Mouse (Mus musculus) T-helper 2 cell (primary cell): ENCODE results near the gene Tdrd12.
"Not testable (repeated sequence)": the region's sequence is repeated elsewhere in the genome, so short reads cannot be mapped to it uniquely, and the experiment has no call there.

ENCODE experiments used
- in situ Hi-C: fragments of 300-600 bp; cut with MboI, MseI; formaldehyde crosslinking; loops from one replicate; pipeline ENCODE4 v1.15.1; 2025; ENCODE audit warnings: high pct_unique_total_duplicates

Gene Tdrd12

DNA sequence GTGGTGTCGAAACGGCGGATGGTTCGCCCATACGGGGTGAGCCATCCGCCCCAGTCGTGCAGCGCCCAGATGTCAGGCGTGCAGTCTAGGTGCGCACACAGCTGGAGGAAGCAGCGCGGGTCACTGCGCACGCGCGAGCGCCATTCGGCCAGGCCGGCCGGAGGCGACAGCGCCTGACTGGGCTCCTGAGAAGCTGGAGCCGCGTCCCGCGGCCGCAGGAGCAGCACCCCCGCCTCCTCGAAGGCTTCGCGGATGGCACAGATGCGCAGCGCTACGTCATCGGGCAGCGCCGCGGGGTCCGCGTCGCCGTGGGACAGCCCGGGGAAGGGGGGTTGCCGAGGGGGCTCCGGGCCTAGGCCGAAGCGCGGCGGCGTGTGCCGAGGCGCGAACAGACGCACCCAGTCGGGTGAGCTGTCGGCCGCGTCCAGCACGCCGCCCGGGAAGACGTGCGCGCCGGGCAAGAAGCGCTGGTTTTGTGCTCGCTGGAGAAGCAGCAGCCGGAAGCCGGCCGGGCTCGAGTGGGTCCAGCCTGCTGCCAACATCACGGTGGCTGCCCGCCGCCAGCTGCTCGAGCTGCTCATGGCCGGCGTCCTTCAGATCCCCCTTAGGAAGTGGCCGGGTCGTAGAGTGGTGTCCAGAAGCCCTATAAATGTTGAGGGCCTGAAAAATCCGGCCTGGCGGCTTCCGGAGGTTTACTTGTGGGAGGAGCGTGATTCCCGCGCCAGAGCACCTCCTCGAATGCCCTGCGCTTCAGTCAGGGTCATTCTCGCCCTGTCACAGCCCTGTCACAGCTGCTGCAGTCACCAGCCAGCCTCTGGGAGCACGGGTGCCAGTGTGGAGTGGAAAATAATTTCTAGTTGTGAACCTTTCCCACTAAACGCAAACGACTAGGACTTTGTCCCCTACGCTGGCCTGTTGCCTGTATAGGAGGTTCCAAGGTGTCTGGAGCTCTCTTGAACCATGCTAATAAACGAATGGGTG is 18.0 kb upstream of the Tdrd12 start:
- in situ Hi-C loops, result no loop called here

DNA sequence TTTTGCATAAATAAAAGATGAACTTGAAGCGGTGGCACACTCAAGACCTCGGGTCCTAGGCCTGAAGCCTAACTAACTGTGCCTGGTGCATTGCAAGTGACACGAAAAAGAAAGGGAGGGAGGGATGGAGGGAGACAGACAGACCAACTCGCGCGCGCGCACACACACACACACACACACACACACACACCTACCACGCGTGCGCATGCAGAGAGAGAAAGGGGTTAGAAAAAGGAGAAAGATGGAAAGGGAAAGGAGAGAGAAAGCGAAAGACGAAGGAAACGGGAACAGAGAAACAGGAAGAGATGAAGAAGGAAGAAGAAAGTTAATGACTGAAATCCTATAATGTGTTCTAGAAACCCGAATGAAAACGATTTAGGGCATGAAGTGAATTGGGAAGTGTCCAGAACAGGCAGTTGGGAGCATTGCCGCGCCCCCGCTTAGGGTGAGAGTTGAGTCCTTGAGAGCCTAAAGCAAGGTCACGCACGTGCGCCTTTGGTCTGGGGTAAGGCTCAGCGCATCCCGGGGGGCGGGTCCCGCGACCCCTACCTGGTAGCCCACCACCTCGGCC is 17.1 kb upstream of the Tdrd12 start:
- in situ Hi-C loops, result no loop called here

DNA sequence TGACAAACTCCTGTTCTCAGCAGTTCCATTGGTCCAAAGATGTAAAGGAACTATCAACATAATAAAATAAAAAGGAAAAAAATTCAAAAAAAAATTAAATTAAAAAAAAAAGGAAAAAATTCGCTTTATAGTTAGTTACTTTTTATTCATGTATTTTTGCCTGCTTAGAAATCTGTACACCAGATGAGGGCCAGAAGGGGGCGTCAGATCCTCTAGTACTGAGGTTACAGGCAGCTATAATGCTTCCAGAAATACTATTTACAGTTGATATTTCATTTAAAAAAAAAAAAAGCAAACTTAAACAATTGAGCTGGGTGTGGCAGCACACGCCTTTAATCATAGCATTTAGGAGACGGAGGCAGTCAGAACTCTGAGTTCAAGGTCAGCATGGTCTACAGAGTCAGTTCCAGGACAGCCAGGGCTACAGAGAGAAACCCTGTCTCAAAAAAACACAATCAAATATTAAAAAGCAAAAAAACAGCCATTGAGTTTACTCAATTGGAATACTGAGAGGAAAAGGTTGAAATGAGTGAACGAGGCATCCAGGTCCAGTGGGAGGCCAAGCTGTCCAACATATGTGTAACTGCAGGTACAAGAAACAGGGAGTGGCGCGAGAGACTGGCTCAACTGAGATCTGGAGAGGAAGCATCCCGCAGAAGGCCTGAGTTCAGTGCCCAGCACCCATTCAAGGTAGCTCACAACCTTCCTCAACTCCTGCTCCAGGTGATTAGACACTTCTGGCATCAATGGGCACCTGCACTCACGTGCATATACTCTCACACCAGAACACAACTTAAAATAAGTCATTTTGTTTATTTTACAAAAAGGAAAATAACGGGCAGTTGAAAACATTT is 16.4 kb upstream of the Tdrd12 start:
- in situ Hi-C loops, result no loop called here

DNA sequence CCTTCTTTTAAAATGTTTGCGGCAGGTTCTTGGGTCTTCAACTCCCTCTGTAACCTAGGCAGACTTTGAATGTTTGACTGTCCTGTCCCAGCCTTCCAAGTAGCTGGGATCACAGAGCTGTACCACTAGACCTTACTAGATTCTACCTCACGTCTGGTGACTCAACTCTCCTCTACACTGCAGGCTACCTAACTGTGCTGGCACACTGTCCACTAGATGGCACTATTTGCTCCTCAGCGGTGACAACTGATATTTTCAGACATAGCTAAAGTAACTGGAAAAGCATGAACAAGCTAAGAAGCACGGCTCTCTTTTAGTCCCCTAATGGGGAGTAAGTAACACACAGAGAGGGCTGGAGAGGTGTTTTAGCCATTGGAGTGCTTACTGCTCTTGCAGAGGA is 8.3 kb upstream of the Tdrd12 start:
- in situ Hi-C loops, result no loop called here

DNA sequence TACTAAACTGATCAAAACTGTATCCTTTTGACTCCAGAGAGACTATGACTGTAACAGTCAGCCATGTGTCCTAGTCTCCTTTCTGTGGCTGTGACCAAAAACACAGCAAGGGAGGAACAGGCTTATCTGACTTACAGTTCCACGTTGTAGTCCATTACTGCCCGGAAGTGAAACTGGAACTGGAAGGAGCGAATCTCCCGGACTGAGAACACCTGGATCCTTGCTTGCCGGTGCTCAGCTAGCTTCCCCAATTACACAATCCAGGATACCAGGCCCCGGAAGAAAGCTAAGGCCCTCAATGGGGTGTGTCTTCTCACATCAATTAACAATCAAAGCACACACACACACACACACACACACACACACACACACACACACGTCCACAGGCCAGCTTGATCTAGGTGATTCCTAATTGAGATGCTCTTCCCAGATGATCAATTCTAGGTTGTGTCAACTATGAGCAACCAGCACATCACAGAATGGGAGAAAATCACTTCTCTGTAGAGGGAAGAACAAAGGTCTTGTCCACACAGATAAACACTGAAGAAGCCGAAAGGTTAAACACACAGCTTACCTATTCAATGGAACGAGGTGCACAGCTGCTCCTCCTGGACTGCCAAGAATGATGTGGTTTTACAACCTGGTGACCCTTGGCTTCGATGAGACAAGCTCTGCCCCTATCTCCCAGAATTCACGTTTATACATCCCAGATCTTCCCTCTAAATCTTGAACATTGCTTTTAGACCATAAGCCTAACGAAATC is 1.6 kb downstream of the Tdrd12 start:
- in situ Hi-C loops, result no loop called here

DNA sequence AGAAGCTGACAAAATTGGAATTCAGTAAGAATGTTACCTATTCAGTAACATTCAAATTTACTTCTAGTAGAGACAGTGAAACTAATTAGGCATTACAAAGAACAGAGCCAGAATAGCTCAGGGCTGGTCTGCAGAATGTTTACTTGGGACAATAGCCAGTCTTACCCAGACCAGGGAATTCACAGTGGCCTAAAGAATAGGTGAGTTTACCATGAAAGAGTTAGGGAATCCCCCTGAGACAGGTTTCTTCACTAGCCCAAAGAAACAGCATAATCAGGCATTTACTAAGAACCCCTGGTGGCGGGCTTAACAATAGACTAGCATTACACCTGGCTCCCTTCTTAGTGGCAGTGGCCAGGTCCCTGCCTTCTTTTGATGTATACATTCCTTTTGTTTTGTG is 7.0 kb downstream of the Tdrd12 start:
- in situ Hi-C loops, result not testable (repeated sequence)

DNA sequence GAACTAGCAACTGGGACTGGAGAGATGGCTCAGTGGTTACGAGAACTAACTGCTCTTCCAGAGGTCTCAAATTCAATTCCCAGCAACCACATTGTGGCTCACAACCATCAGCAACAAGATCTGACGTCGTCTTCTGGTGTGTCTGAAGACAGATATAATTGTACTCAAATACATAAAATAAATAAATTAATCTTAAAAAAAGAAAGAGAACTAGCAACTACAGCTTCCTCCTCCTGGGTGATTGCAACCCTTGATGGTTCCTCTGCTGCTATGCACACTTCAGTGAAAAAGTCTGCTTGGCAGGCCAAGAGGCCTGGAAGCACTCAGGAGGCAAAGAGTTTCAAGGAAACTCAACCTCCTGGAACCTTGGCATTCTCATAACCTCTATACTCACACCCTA is 7.5 kb downstream of the Tdrd12 start:
- in situ Hi-C loops, result no loop called here

DNA sequence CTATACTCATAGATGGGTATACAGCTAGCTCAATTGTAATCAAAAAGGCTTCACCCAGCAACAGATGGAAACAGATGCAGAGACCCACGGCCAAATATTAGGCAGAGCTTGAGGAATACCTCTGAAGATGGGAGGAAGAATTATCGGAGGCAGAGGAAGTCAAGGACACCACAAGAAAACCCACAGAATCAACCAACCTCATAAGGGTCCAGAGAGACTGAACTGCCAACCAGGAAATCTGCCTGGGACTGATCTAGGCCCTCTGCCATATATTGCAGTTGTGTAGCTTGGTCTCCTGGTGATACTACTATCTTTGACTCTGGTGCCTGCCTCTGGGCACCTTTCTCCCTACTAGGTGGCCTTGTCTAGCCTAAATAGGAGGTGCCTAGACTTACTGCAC is 10.8 kb downstream of the Tdrd12 start:
- in situ Hi-C loops, result no loop called here

DNA sequence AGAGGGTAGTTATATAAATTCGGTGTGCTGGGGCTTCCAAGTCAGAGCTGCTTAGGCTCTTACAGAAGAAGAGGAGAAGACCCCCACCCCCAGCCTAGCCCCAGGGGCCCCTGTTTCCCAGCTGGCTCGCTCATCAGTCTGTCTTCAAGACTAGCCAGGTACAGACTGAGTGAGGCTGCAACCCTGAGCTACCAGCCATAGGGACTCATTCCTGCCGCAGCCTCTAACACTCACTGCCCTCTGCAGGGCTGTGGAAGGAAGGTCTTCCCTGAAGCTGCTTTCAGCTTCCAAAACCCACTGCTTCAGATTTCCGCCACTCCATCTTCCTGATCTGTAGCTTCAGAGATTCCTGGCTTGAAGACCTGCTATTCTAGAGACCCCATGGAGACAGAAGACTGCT is 35.5 kb downstream of the Tdrd12 start:
- in situ Hi-C loops, result no loop called here

DNA sequence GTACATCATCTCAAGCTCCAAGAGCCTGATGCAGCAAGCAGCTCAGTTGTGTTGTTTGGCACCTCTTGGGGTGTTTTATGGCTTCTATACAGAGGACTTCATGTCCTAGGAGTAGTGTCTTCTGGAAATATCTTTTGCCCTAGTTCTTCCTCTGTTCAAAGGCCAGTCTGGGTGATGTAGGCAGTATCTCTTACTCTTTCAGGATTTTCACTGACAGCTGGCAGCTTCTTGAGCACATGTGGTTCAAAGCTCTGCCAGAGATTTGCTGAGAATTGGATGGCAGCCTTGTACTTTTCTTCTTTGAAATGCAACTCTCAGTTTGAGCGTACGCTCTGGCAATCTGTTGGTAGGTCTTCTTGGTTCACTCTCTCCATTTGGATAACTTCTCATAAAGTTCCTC is 40.0 kb downstream of the Tdrd12 start:
- in situ Hi-C loops, result no loop called here

DNA sequence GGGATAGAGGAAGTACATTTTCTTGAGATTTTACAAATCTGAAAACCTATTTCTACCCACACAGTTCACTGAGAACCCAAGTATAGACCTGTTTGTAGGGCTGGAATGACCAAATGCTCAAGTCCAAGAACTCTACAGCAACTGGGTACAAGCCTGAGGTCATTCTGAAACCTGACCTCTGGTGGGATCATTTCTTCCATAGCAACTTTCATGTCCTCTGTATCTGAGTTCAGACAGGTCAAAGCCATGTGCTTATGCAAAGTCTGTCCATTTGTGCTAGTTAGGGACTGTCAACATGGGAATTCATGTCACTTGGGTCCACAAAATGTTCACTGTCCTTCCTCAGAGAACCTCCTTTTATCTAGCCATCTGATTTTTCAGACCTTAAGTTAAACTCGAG is 46.5 kb downstream of the Tdrd12 start:
- in situ Hi-C loops, result no loop called here

DNA sequence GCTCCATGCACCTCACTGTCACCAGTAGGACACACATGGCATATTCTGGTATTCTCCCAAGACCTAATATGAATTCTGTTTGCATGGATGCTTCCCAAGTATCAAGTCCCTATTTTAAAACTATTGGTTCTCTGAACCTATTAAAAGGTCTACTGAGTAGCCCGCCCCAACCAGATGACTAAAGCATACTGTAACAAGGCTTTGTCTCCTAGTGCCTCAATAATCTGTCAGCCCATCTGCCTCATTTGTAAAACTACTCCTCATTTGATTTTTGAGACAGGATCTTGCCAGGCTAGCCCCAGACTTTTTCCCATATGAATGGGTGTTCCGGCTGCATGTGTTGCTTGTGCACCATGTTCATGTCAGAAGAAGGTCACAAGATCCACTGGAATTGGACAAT is 47.4 kb downstream of the Tdrd12 start:
- in situ Hi-C loops, result no loop called here

DNA sequence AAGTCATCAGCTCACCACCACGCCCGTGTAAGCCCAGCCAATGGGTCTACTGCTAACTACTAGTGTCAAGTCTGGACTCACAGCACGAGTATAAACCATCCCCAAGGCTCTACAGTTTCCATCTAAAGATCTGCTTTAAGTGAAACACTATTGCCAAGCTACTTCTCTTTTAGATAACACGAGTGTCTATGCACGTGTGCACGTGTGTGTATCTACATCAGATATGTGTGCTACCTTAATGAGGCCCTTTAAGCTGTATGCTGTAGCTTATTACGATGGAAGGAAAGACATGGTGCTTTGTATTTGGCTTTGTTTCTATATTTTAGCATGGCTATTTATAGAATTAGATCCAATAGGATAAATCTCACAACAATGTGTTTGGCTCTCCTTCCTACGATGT is 51.0 kb downstream of the Tdrd12 start:
- in situ Hi-C loops, result no loop called here

DNA sequence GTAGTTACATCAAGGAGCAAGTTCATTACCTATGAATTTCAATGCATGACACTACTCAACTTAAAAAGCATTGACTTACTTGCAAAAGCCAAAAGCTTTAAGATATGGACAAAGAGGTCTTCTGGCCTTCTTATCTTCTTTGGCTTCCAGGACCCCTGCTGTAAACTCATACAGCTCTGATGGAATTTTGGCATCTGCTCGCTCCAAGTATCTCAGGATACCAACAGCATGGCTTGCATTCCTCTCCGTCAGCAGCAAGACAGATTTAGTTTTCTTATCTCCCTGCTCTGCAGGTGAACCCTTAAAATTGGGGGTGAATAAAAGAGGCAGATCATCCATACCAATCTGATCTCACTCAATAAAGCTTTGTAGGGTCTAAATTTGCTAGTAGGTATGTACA is 52.4 kb downstream of the Tdrd12 start:
- in situ Hi-C loops, result no loop called here

DNA sequence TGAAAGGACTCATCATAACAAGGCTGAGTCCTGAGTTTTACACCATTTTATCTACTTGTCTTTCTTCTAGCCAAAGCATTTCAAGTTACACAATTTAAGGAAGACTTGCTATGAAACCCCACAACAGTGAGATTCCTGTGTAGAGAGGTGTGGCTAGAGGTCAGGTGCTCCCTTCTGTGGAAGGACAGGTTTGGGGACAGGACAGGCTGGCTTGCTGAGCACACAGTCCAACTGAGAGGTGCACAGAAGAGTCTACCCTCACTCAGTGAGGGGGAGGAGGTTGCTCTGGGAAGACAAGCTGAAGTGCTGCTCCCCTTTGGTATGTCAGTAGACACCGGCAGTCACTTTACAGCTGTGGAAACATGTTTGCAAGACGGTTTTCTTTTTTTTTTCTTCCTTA is 61.1 kb downstream of the Tdrd12 start:
- in situ Hi-C loops, result loop anchor here (5.0 kb wide), 1 partner anchor 36 kb away; no protein-coding TSS in a partner anchor

DNA sequence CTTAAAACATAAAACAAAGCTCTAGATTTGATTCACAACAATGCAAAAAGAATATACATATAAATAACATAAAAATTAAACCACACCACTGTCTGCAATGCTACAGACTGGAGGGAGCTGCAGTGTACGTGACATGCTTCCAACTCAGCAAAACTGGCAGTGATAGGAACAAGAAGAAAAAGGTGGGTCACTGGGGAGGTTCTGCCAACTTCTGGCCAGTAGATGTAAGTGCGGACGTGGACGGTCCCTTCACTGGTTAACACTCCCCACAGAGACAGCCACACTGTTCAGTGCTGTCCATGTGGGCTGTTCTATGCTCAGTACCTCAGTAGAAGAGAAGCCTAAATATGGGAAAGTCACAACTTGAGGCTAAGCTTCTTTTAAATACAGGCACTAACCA is 66.8 kb downstream of the Tdrd12 start:
- in situ Hi-C loops, result no loop called here

DNA sequence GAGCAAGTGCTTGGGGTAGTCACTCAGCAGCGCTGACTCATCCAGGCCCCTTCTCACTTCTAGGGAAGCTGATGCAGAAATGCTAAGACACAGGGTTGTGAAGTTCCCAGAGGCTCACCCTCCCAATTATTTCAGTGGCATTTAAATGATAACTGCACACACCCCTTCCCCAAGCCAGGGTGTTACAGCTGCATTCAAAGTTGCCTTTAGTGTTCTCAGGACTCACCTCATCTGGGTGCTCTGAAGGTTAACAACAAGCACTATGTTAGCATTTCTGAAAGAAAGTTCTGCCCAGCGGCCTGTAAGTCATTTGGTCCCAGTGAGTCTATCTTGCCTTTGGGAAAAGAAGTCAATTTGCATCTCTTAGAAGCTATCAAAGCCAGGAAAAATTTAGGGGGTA is 69.7 kb downstream of the Tdrd12 start:
- in situ Hi-C loops, result no loop called here

DNA sequence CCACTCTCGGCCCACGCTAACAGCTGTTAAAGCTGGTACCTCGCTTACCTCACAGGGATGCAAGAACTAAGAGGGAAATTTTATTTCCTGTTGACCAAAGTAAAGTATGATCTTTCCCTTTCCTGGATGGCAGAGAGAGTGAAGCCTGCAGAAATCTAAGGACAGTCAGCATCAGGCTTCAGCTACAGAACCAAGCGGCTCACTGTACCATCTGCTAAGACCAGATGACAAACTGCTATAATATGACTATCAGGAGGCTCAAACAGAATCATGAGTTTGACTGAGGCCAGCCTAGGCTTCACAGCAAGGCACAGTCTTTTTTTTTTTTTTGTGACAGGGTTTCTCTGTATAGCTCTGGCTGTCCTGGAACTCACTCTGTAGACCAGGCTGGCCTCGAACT is 72.5 kb downstream of the Tdrd12 start:
- in situ Hi-C loops, result no loop called here

DNA sequence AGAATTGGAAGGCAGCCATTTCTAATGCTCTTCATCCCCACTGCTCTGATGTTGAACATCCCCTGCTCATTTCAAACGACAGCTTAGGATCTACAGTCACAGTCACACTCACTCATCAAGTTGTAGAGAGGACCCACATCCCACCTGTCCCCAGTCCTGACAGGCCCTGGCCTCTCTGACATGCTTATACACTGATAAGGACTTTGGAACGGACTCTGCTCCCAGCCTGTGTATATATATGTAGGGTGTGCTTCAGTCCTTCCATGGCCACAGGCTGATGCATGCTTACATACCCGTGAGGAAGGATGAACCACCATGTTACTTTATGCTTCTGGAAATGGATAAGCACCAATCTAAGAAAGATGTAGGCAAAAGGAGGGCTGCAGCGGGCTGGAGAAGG is 76.6 kb downstream of the Tdrd12 start:
- in situ Hi-C loops, result no loop called here

DNA sequence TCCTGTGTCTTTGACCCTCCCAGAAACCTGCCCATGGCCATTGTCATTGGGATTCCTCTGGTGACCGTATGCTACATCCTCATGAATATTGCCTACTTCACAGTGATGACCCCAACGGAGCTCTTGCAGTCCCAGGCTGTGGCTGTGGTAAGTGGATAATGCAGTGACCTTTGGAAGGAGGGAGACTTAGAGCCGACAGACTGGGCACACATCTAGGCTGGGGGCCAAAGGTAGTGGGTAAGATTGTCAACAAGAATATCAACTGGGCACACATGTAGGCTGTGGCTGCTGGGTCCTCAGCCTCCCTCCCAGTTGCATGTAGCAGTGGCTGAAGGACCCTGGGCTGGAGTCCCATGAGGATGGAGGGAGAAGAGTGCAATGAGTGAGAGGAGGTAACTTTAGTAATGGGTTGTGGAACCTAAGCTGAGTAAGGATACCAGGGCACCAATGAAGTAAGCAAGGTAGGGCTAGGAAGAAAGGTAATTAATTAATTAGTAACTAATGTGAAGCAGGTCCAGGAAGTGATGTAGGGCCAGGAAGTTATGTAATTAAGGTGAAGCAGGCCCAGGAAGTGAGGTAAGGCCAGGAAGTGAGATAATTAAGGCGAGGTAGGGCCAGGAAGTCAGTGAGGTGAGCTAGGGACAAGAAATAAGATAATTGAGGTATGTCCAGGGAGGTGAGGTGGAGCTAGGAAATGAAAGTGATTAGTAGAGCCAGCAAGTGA is 81.3 kb downstream of the Tdrd12 start:
- in situ Hi-C loops, result no loop called here

DNA sequence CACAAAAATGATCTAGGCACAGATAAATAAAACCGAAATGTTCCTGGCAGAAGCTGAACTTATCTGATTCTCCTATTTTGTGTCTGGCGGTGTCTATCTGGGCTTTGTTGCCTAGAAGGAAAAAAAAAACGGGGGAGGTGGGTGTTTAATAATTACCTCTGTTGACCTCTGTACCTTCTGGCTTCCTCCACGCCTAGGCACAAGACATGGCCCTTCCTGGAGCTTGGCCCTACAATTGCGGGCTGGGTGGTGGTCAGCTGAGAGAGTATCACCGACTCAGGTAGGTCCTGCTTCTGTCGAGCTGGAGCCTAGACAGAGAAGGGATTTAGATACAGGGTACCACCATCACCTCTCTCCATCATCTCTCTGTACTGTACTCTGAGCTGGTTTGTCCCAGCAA is 88.7 kb downstream of the Tdrd12 start:
- in situ Hi-C loops, result no loop called here
